Mouse (Mus musculus) kidney, embryonic 14.5 days (tissue): ENCODE data around the gene Smg1. TPM values are rescaled to one million over a fixed set of nuclear protein-coding genes. Genes with fewer than 3 reads are reported as not detected.

Source experiments
- ATAC-seq: fragments of 200-750 bp; cut with Nextera tagmentation; 2 replicates; pipeline ENCODE4 v1.8.0; 2017; ENCODE audit warnings: moderate number of reproducible peaks, mild to moderate bottlenecking, moderate TSS enrichment, moderate library complexity; ENCODE audit not compliant: low FRiP score, low TSS enrichment
- H3K27ac ChIP-seq: fragments of 300-500 bp; sonication (generic); 2 replicates; pipeline ENCODE4 v1.5.1; 2014; ENCODE audit warnings: low read depth, mild to moderate bottlenecking, low read length, moderate library complexity, mixed read lengths
- H3K27me3 ChIP-seq: fragments of 300-500 bp; sonication (generic); 2 replicates; pipeline ENCODE4 v1.6.1; 2014; ENCODE audit warnings: mild to moderate bottlenecking, low read length; ENCODE audit not compliant: control insufficient read depth, insufficient read depth
- H3K36me3 ChIP-seq: fragments of 300-500 bp; sonication (generic); 2 replicates; pipeline ENCODE4 v1.6.1; 2014; ENCODE audit warnings: low read length, mixed read lengths; ENCODE audit not compliant: control insufficient read depth, insufficient read depth
- H3K4me1 ChIP-seq: fragments of 300-500 bp; sonication (generic); 2 replicates; pipeline ENCODE4 v1.6.1; 2014; ENCODE audit warnings: low read length, mixed read lengths; ENCODE audit not compliant: control insufficient read depth, insufficient read depth
- H3K4me2 ChIP-seq: fragments of 300-500 bp; sonication (generic); replicated peaks from 2 replicates; pipeline ENCODE4 v1.6.1; 2014; ENCODE audit warnings: low read depth, mild to moderate bottlenecking, low read length
- H3K4me3 ChIP-seq: fragments of 300-500 bp; sonication (generic); 2 replicates; pipeline ENCODE4 v1.5.1; 2014; ENCODE audit warnings: mild to moderate bottlenecking, low read length
- H3K9ac ChIP-seq: fragments of 300-500 bp; sonication (generic); 2 replicates; pipeline ENCODE4 v1.6.1; 2014; ENCODE audit warnings: low read depth, mild to moderate bottlenecking, low read length, moderate library complexity
- H3K9me3 ChIP-seq: fragments of 300-500 bp; sonication (generic); 2 replicates; pipeline ENCODE4 v1.6.1; 2016; ENCODE audit warnings: low read length; ENCODE audit not compliant: control insufficient read depth
- WGBS: fragments of 180-500 bp; shearing (Covaris S2); extraction: QIAGEN DNeasy Blood & Tissue Kit; methylation state at CpG from one replicate; pipeline ENCODE4 v1.1.7; 2014; 5-methylcytosine and 5-hydroxymethylcytosine counted together
- polyA plus RNA-seq: library from polyadenylated mRNA; unstranded; fragments of >200 nt; fragmentation: Nextera tagmentation; extraction: Ambion mirVana; gene quantifications from 2 replicates; pipeline ENCODE4 v1.2.1, GENCODE M21; 2014

The Smg1 gene
- polyA plus RNA-seq, 1 experiment from 2014 or later, result 35.3 TPM

GRCm38 (mm10) chr7:118097615-118098014 lies 145.9 kb downstream of the Smg1 start:
- Histone ChIP-seq H3K4me2 (no peak overlapping the region), H3K27ac (no peak overlapping the region), H3K9me3 (no peaks in the 10 kb centered on the region), H3K9ac (no peak overlapping the region), H3K36me3 (no peaks in the 10 kb centered on the region), H3K4me3 (no peak overlapping the region), H3K27me3 (no peaks in the 10 kb centered on the region), H3K4me1 (no peaks in the 10 kb centered on the region)
- no peak for ATAC-seq
- WGBS, result 67% methylated on average over 7 of the region's 7 CpGs

Other genes starting within 250 kb of the Smg1 start
- gene Rps15a, start 127.5 kb downstream of the Smg1 start, polyA plus RNA-seq, result 874 and 1,384 TPM in 2 replicates
- gene Arl6ip1, start 114.0 kb downstream of the Smg1 start, polyA plus RNA-seq, result 381 and 452 TPM in 2 replicates
- 6.2 and 11.4 TPM in 2 replicates for gene Syt17, start 204.6 kb upstream of the Smg1 start, polyA plus RNA-seq
- 2.5 and 3.1 TPM in 2 replicates for gene Itpripl2, start 248.3 kb upstream of the Smg1 start, polyA plus RNA-seq